Mouse (Mus musculus) midbrain, embryonic 16.5 days (tissue): Measurements from ENCODE around the gene Schip1. TPM values are rescaled to one million over a fixed set of nuclear protein-coding genes. Genes with fewer than 3 reads are reported as not detected.

Experiments used
- ATAC-seq: fragments of 200-750 bp; cut with Nextera tagmentation; 2 replicates; pipeline ENCODE4 v1.8.0; 2017; ENCODE audit warnings: moderate TSS enrichment
- H3K27ac ChIP-seq: fragments of 300-500 bp; sonication (generic); 2 replicates; pipeline ENCODE4 v1.5.1; 2014; ENCODE audit warnings: mild to moderate bottlenecking, low read length, mixed read lengths
- H3K27me3 ChIP-seq: fragments of 300-500 bp; sonication (generic); 2 replicates; pipeline ENCODE4 v1.6.1; 2014; ENCODE audit warnings: low read depth, low read length, mixed read lengths; ENCODE audit not compliant: control insufficient read depth, insufficient read depth
- H3K36me3 ChIP-seq: fragments of 300-500 bp; sonication (generic); 2 replicates; pipeline ENCODE4 v1.6.1; 2014; ENCODE audit warnings: mild to moderate bottlenecking, low read length, moderate library complexity, mixed read lengths; ENCODE audit not compliant: control insufficient read depth, insufficient read depth
- H3K4me1 ChIP-seq: fragments of 300-500 bp; sonication (generic); 2 replicates; pipeline ENCODE4 v1.6.1; 2014; ENCODE audit warnings: mild to moderate bottlenecking, low read length, mixed read lengths; ENCODE audit not compliant: control insufficient read depth, insufficient read depth
- H3K4me2 ChIP-seq: fragments of 300-500 bp; sonication (generic); 2 replicates; pipeline ENCODE4 v1.6.1; 2014; ENCODE audit warnings: mild to moderate bottlenecking, low read length, mixed read lengths
- H3K4me3 ChIP-seq: fragments of 300-500 bp; sonication (generic); 2 replicates; pipeline ENCODE4 v1.5.1; 2014; ENCODE audit warnings: low read depth, mild to moderate bottlenecking, low read length, moderate library complexity, mixed read lengths
- H3K9ac ChIP-seq: fragments of 300-500 bp; sonication (generic); 2 replicates; pipeline ENCODE4 v1.6.1; 2014; ENCODE audit warnings: low read depth, low read length, mixed read lengths
- H3K9me3 ChIP-seq: fragments of 300-500 bp; sonication (generic); replicated peaks from 2 replicates; pipeline ENCODE4 v1.6.1; 2014; ENCODE audit warnings: mild to moderate bottlenecking, low read length, mixed read lengths; ENCODE audit not compliant: control insufficient read depth, poor library complexity, severe bottlenecking
- WGBS: fragments of 180-500 bp; shearing (Covaris S2); extraction: QIAGEN DNeasy Blood & Tissue Kit; methylation state at CpG from one replicate; pipeline ENCODE4 v1.1.7; 2014; 5-methylcytosine and 5-hydroxymethylcytosine counted together
- polyA plus RNA-seq: library from polyadenylated mRNA; unstranded; fragments of >200 nt; fragmentation: Nextera tagmentation; extraction: Ambion mirVana; gene quantifications from 2 replicates; pipeline ENCODE4 v1.2.1, GENCODE M21; 2015

The Schip1 gene
- polyA plus RNA-seq, 1 experiment from 2014 or later = 147 TPM

GRCm38 (mm10) chr3:68576948-68577347 is 512.3 kb downstream of the Schip1 start:
- WGBS = 46% methylated on average over 5 of the region's 5 CpGs
- Histone ChIP-seq H3K36me3 (no peaks in the 10 kb centered on the region), H3K27ac (peak overlapping the region; percentile 60), H3K9me3 (no peaks in the 10 kb centered on the region), H3K27me3 (no peaks in the 10 kb centered on the region), H3K4me2 (peak overlapping the region; percentile 60), H3K4me1 (peaks cover 37% of the 10 kb centered on the region), H3K9ac (peak overlapping the region; percentile 50), H3K4me3 (peak overlapping the region; percentile 6; the same call in 1 of the 2 replicates)
- ATAC-seq = no peak

GRCm38 (mm10) chr3:68581591-68581990 is 517.0 kb downstream of the Schip1 start:
- Histone ChIP-seq H3K4me3 (no peak overlapping the region), H3K9ac (no peak overlapping the region), H3K4me1 (peaks cover 44% of the 10 kb centered on the region), H3K27ac (no peak overlapping the region), H3K27me3 (no peaks in the 10 kb centered on the region), H3K4me2 (no peak overlapping the region), H3K36me3 (no peaks in the 10 kb centered on the region), H3K9me3 (no peaks in the 10 kb centered on the region)
- 71% methylated on average over 13 of the region's 13 CpGs for WGBS
- no peak for ATAC-seq

GRCm38 (mm10) chr3:68582103-68582740 is 517.6 kb downstream of the Schip1 start:
- ATAC-seq = no peak
- WGBS = 66% methylated on average over 12 of the region's 12 CpGs
- H3K9me3 ChIP-seq = no peaks in the 10 kb centered on the region

GRCm38 (mm10) chr3:68583031-68583693 is 518.6 kb downstream of the Schip1 start:
- Histone ChIP-seq H3K9me3 (no peaks in the 10 kb centered on the region), H3K4me1 (peaks cover 47% of the 10 kb centered on the region), H3K4me2 (peak overlapping the region; percentile 19), H3K36me3 (no peaks in the 10 kb centered on the region), H3K4me3 (no peak overlapping the region), H3K9ac (peak overlapping the region; percentile 10; the same call in 1 of the 2 replicates), H3K27me3 (no peaks in the 10 kb centered on the region), H3K27ac (peak overlapping the region; percentile 3)
- 7% methylated on average over 14 of the region's 14 CpGs for WGBS
- no peak for ATAC-seq

More at GRCm38 (mm10) chr3:68582103-68582740, 517.6 kb downstream of the Schip1 start:
- Histone ChIP-seq H3K4me1 (peaks cover 44% of the 10 kb centered on the region), H3K9ac (peak overlapping the region; percentile 10; the same call in 1 of the 2 replicates), H3K36me3 (no peaks in the 10 kb centered on the region), H3K4me2 (no peak overlapping the region; the same call in 1 of the 2 replicates), H3K27ac (peak overlapping the region; percentile 3; the same call in 1 of the 2 replicates), H3K4me3 (no peak overlapping the region), H3K27me3 (no peaks in the 10 kb centered on the region)

- H3K27ac ChIP-seq = peak overlapping the region; percentile 65
- H3K27me3 ChIP-seq = no peaks in the 10 kb centered on the region
- peaks cover 47% of the 10 kb centered on the region for H3K4me1 ChIP-seq
- 0 out of 2 replicates have a peak overlapping the region, but pooled peaks have one; percentile 20 for H3K9ac ChIP-seq
- H3K9me3 ChIP-seq = no peaks in the 10 kb centered on the region
- ATAC-seq = peak; percentile 79
- WGBS = 24% methylated on average over 13 of the region's 14 CpGs
- H3K36me3 ChIP-seq = no peaks in the 10 kb centered on the region
- H3K4me3 ChIP-seq = no peak overlapping the region
- H3K4me2 ChIP-seq = peak overlapping the region; percentile 19
These were observed 519.3 kb downstream of the Schip1 start for GRCm38 (mm10) chr3:68583771-68584511.

GRCm38 (mm10) chr3:68585213-68585612 is 520.6 kb downstream of the Schip1 start:
- Histone ChIP-seq H3K36me3 (no peaks in the 10 kb centered on the region), H3K27me3 (no peaks in the 10 kb centered on the region), H3K4me2 (no peak overlapping the region), H3K4me3 (no peak overlapping the region), H3K27ac (no peak overlapping the region), H3K9ac (no peak overlapping the region), H3K9me3 (no peaks in the 10 kb centered on the region), H3K4me1 (peaks cover 47% of the 10 kb centered on the region)
- no peak for ATAC-seq
- WGBS = 72% methylated on average over 4 of the region's 4 CpGs

- Histone ChIP-seq H3K9me3 (no peaks in the 10 kb centered on the region), H3K4me1 (peaks cover 54% of the 10 kb centered on the region), H3K9ac (no peak overlapping the region), H3K27me3 (no peaks in the 10 kb centered on the region), H3K4me3 (no peak overlapping the region), H3K4me2 (no peak overlapping the region), H3K27ac (0 out of 2 replicates have a peak overlapping the region, but pooled peaks have one; percentile 1), H3K36me3 (no peaks in the 10 kb centered on the region)
- no peak for ATAC-seq
- 23% methylated on average over 9 of the region's 9 CpGs for WGBS
These were observed 522.1 kb downstream of the Schip1 start for GRCm38 (mm10) chr3:68586646-68587064.

GRCm38 (mm10) chr3:68587567-68588245 is 523.1 kb downstream of the Schip1 start:
- H3K4me1 ChIP-seq = peaks cover 46% of the 10 kb centered on the region

More at GRCm38 (mm10) chr3:68587567-68588245, 523.1 kb downstream of the Schip1 start:
- 26% methylated on average over 10 of the region's 10 CpGs for WGBS
- Histone ChIP-seq H3K27me3 (no peaks in the 10 kb centered on the region), H3K9ac (no peak overlapping the region), H3K4me2 (no peak overlapping the region), H3K27ac (0 out of 2 replicates have a peak overlapping the region, but pooled peaks have one; percentile 30), H3K4me3 (no peak overlapping the region), H3K9me3 (no peaks in the 10 kb centered on the region), H3K36me3 (no peaks in the 10 kb centered on the region)
- ATAC-seq = no peak
